Mouse (Mus musculus) left cerebral cortex, postnatal 25 days (tissue): ENCODE results near the gene C5ar1. TPM values are rescaled to one million over a fixed set of nuclear protein-coding genes. Genes with fewer than 3 reads are reported as not detected.
"Not testable (repeated sequence)": the region's sequence is repeated elsewhere in the genome, so short reads cannot be mapped to it uniquely, and the experiment has no call there.

Experiments
- DNase-seq, 2 experiments: peaks; one replicate each; pipeline ENCODE4 v3.0.0; 2022; ENCODE audit warnings: low spot score in 2 of 2, mixed read lengths in 1 of 2
- intact Hi-C: fragments of 180-260 bp; cut with DNase I; formaldehyde crosslinking; loops from one replicate; pipeline ENCODE4 v1.15.1; 2025
- total RNA-seq, 2 experiments: library from RNA; stranded (reverse); gene quantifications; 2 replicates each; pipeline ENCODE4 v1.2.3; 2021

Gene C5ar1
- 1 to 10 TPM in 1 of 2 experiments, under 1 TPM in 1; 0.78 to 2.2 TPM for total RNA-seq

- no peak for DNase-seq
- intact Hi-C loops, result no loop called here
Measured at GRCm38 (mm10) chr7:16259110-16259590, at the start of gene C5ar1. Gene C5ar1, minus strand, starts transcription at chr7:16259540.

DNA sequence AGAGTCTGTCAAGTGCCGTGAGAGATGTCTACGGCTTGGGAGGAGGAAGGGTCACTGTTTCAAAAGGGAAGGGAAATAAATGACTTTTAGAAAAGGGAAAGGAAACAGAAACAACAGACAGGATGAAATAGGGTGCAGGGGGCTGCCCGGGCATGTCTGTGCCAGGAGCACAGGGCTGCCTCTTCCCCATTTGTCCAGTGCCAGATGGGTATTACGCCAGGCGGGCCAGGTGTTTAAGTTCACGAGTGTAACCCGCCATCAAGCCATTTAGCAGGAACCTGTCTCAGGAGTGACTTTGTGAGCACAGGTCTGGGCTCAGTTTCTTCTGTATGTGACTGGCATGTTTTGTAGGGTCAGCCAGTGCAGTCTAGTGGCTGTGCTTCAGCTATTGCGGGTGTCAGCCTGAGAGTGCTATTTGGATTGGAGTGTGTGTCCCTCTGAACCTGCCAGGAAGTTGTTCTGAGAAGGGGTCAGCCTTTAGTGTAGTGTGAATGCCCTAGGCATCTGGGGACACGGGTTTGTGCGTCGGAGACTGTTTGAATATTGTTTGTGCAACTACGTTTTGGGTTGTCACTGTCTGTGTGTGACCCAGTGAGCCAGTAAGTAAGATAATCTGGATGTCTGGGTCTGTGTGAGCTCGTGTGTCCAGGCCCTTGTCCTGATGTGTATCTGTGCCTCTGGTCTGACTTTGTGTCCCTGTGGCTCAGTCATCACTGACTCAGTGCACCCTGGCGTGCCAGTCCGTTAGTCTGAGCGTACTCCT, 49.4 kb upstream of the C5ar1 start:
- intact Hi-C loops, result no loop called here
- DNase-seq, result no peak

- DNase-seq, intact Hi-C loops: not testable (repeated sequence)
Measured at GRCm38 (mm10) chr7:16308093-16308492, 48.8 kb upstream of the C5ar1 start, which contains the start of gene Bbc3. Gene Bbc3, plus strand, starts transcription at chr7:16308393.

DNA sequence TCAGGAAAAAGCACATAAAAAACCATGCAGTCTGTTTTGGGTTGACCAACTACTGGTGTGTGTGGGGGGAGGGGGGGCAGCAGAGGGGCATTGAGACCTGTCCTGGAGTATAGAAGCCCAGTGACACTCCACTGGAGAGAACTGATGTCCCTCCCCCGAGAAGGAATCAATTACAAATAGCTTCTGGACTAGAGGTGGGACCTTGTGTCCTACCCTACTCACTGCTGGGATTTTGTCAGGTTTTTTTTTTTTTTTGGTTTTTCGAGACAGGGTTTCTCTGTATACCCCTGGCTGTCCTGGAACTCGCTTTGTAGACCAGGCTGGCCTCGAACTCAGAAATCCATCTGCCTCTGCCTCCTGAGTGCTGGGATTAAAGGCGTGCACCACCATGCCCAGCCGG, 47.8 kb upstream of the C5ar1 start:
- DNase-seq, intact Hi-C loops: not testable (repeated sequence)

DNA sequence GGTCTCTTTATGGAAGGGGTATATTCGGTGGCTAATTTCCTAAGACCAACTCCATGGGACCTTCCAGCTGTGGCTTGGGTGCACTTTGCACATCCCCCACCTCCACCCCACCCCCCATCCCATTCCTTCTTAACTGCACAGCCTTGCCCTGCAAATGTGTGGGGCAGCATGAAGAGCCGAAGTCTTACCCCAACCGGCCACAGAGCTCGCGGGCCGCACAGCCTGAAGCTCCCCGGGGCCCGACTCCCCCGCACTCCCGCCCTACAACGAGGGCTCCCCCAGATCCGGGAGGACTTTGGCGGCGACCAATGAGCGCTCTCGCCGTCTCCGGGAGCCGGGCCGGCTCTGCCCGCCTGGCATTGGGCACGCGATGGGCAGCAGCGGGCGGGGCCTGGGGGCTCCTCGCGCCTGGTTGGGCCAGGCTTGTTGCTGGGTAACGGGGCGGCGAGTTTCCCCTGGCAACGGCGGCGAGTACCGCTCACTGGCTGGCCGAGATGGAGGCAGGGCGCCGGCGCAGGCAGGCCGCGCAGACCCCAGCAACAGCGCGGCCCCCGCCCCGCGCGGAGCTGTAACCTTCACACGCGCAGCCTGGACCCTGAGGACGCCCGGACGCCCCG, 40.2 kb upstream of the C5ar1 start:
- DNase-seq, result peak; percentile 97 to 98
- intact Hi-C loops, result loop anchor here (10.0 kb wide), 1 partner anchor 315 kb away; the partner anchor contains the start of gene Arhgap35

DNA sequence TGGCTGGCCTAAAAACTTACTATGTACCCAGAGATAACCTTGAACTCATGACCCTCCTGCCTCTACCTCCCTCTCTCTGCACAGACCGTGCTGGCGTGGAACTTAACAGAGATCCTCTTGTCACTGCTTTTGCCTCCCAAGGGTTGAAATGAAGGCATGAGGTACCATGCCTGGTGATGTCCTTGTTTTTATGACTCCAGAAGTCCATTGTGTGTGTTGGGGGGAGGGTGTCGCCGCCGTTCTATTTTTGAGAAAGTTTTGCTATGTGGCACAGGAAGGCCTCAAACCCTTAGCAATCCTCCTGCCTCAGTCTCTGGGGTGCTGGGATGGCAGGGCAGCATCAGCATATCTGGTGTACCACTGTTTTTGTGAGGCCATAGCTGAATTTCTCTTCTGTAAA, 39.6 kb upstream of the C5ar1 start:
- no peak for DNase-seq
- intact Hi-C loops, result loop anchor here (10.0 kb wide), 1 partner anchor 316 kb away; the partner anchor contains the start of gene Arhgap35

GRCm38 (mm10) chr7:16297616-16298015, 38.3 kb upstream of the C5ar1 start:
- no peak for DNase-seq
- intact Hi-C loops, result loop anchor here (10.0 kb wide), 1 partner anchor 317 kb away; the partner anchor contains the start of gene Arhgap35

- peak; percentile 77 to 80 for DNase-seq
- intact Hi-C loops, result loop anchor here (10.0 kb wide), 1 partner anchor 318 kb away; the partner anchor contains the start of gene Arhgap35
Measured at GRCm38 (mm10) chr7:16296766-16297390, 37.5 kb upstream of the C5ar1 start.

DNA sequence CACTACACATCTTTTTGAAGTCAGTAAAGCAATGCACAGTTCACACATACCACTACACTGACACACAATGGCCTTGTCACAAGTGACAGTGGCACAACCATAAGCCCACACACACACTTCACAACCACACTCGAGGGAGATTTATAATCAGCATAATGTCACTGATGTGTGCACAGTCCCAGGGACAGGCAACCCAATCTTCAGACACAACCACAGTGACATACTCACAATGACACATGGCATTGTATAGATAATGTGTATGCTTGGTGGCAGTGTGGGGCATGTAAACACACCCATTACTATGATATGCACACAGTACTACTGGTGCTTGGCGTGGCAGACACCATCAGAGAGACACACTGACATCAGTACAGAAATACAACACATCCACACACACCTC, 36.8 kb upstream of the C5ar1 start:
- no peak for DNase-seq
- intact Hi-C loops, result loop anchor here (10.0 kb wide), 1 partner anchor 319 kb away; the partner anchor contains the start of gene Arhgap35

DNA sequence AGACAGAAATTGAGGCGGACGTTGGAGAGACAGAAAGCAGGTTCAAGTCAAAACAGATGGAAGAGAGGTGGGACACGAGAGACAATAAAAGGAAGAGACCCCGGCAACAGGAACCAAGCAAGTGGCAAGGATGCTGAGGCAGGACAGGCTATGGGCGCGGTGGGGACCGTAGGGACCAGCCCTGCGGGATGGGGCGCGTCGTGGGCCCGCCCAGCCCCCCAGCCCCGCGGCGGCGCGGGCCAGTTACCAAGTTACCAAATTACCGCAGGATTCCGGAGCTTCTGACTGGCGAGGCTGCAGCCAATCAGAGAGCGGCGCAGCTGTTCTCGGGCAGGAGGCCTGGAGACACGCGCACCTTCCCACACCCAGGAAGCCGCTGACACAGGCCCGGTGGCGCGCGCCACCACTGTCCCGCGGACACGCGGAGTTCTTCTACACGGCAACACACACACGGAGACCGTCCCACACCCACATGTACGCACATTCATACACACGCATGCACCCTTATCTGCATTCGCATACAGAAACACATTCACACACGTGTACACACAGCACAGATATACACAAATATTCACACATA, 36.1 kb upstream of the C5ar1 start:
- intact Hi-C loops, result loop anchor here (1.0 to 10.0 kb wide), 2 partner anchors 15 to 319 kb away; partner anchors contain the start of gene Arhgap35
- peak; percentile 88 to 93 for DNase-seq

GRCm38 (mm10) chr7:16294837-16295236, 35.5 kb upstream of the C5ar1 start:
- DNase-seq, result peak; percentile 91 to 96
- intact Hi-C loops, result loop anchor here (1.0 to 10.0 kb wide), 4 partner anchors 15 to 320 kb away; partner anchors contain the start of gene Arhgap35

DNA sequence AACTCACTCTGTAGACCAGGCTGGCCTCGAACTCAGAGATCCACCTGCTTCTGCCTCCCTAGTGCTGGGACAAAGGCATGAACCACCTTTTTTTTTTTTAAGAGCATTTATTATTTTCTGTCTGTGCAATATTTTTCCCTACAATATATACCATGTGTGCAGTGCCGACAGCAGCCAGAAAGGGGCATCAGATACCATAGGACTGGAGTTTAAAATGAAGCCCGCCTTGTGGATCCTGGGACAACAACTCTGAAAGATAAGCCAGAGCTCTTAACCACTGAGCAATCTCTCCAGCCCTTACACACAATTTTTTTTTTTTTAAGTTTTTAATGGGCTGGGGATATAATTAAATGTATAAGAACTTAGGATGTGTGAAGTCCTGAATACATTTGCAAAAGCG, 35.0 kb upstream of the C5ar1 start:
- DNase-seq, result peak in 1 of 2 experiments; percentile 46
- intact Hi-C loops, result loop anchor here (1.0 to 10.0 kb wide), 3 partner anchors 33 to 320 kb away; partner anchors contain the start of gene Arhgap35

- DNase-seq, result no peak
- intact Hi-C loops, result no loop called here
Measured at GRCm38 (mm10) chr7:16287791-16288190, 28.5 kb upstream of the C5ar1 start.

DNA sequence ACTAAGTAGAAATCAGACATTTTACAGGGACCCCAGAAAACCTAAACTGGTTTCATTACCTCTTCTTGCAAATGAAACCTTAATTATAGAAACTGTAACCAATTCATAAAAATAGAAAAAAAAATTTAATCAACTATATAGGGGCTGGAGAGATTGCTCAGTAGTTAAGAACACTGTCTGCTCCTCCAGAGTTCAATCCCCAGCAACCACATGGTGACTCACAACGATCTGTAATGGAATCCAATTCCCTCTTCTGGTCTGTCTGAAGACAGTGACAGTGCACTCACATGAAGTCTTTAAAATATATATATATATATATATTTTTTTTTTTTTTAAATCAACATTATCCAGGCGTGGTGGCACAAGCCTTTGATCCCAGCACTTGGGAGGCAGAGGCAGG, 27.7 kb upstream of the C5ar1 start:
- intact Hi-C loops, result no loop called here
- no peak for DNase-seq

DNA sequence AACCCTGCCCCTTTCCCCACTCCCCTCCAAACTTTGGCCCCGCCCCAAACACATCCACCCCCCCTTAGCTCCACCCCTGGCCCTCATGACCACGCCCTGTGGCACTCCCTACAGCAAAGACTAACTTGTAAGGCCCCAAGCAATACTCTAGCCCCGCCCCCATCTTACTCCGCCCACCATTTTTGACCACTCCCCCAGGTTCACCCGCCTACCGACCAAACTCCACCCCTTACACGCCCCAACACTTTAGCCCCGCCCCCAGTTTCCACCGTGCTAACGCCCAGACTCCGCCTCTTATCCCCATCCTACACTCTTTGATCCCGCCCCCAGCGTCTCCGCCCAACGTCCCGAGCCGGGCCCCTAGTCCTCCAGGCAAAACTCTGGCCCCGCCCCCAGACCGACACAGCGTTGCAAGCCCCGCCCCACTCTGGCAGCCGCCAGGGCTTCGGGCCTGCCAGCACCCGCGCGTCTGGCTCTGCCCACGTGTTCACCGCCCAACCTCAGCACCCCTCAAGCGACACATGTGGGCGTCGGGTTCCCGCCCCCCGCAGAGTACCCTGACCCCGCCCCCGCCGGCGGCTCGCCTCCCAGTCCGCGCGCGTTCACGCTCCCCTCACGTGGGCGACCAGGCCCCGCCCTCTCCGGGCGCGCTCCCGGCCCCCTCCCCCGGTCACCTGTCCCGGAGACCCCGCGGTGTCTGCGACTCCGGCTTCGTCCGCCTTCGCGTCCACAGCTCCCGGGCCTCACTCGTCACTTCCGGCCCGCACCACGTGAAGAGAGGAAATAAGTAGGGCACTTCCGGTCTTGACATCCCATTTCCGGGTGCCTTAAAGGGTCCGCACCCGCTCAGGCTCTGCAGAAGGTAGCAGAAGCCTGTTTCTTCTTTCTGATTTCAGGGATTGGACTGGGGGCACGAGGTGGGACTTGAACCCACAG, 27.0 kb upstream of the C5ar1 start, which contains the start of gene Ccdc9:
Gene Ccdc9, minus strand, starts transcription at position 770 of the 936 bp plus-strand sequence.
- intact Hi-C loops, result no loop called here
- DNase-seq, result peak; percentile 98 to 99

GRCm38 (mm10) chr7:16285450-16286025, 26.2 kb upstream of the C5ar1 start:
- intact Hi-C loops, result no loop called here
- DNase-seq, result peak in 1 of 2 experiments; percentile 42

GRCm38 (mm10) chr7:16284904-16285303, 25.6 kb upstream of the C5ar1 start:
- intact Hi-C loops, result no loop called here
- DNase-seq, result no peak

DNA sequence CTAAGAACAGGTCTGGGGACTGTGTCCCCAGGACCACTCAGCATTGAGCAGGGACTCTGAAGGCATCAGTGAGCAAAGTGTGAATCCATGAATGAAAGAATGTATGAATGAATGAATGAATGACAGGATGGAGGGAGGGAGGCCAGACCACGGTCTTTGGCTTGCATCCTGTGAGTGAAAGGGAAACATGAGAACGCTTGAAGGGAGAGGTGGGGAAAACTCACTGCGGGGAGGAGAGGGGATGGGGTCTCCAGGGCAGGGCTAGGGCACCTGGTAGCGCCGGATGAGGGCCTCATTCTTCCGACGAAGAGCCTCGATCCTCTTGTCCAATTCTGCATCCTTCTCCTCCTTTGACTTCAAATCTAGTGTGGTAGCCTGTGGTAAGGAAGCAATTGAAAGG, 24.7 kb upstream of the C5ar1 start:
- intact Hi-C loops, result no loop called here
- no peak for DNase-seq
